Mouse (Mus musculus) testis, adult 2 months (tissue): ENCODE measurements around the gene Caprin1. TPM values are rescaled to one million over a fixed set of nuclear protein-coding genes. Genes with fewer than 3 reads are reported as not detected.

Experiments
- H3K27ac ChIP-seq: fragments of 200-500 bp; 2 replicates; pipeline ENCODE4 v1.5.1; 2012; ENCODE audit warnings: low read depth, low read length; ENCODE audit not compliant: control insufficient read depth, insufficient read depth
- H3K27me3 ChIP-seq: fragments of 200-500 bp; 2 replicates; pipeline ENCODE4 v1.6.1; 2012; ENCODE audit warnings: mild to moderate bottlenecking, low read length, moderate library complexity; ENCODE audit not compliant: control insufficient read depth, insufficient read depth
- H3K36me3 ChIP-seq: fragments of 200-500 bp; 2 replicates; pipeline ENCODE4 v1.6.1; 2012; ENCODE audit warnings: mild to moderate bottlenecking, low read length; ENCODE audit not compliant: control insufficient read depth, insufficient read depth
- H3K4me1 ChIP-seq: fragments of 200-500 bp; 2 replicates; pipeline ENCODE4 v1.6.1; 2012; ENCODE audit warnings: low read length; ENCODE audit not compliant: control insufficient read depth, insufficient read depth
- H3K4me3 ChIP-seq: fragments of 200-500 bp; 2 replicates; pipeline ENCODE4 v1.5.1; 2012; ENCODE audit warnings: low read depth, mild to moderate bottlenecking, low read length, moderate library complexity, mixed read lengths; ENCODE audit not compliant: control insufficient read depth
- CTCF ChIP-seq: fragments of 200-500 bp; IDR thresholded peaks from 2 replicates; pipeline ENCODE4 v1.5.1; 2012; ENCODE audit warnings: low read depth, mild to moderate bottlenecking, inconsistent platforms, low read length, moderate library complexity; ENCODE audit not compliant: control insufficient read depth, insufficient read depth, insufficient replicate concordance
- POLR2A ChIP-seq: fragments of 200-500 bp; IDR thresholded peaks from 2 replicates; pipeline ENCODE4 v1.6.1; 2012; ENCODE audit warnings: low read depth, mild to moderate bottlenecking, inconsistent platforms, low read length, moderate library complexity; ENCODE audit not compliant: control insufficient read depth
- polyA plus RNA-seq: library from polyadenylated mRNA; depleted of rRNA; stranded (reverse); fragments of >200 nt; gene quantifications from 2 replicates; pipeline ENCODE4 v1.2.3, GENCODE M21; 2012

Gene Caprin1
- polyA plus RNA-seq, 1 experiment = 135 TPM

DNA sequence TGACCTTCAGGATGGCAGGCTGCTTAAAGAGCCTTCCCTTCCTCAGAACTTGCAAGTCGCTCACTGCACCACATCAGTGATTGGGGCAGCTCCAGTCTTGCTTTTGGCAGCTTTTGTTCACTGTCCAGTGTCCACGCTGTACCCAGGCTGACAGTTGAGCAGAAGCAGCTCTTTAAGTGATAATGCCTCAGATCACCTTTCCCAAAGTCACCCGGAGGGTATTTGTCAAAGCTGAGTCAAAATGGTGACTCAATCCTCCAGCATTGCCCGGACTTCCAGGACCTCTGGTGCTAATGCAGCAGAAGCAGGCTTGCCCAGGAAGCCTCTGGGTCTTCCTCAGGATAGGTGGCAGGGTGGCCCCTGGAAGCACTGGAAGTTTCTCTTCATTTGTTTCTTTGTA lies 39.7 kb upstream of the Caprin1 start:
- Histone ChIP-seq H3K4me3 (no peak overlapping the region), H3K36me3 (no peaks in the 10 kb centered on the region), H3K27me3 (no peaks in the 10 kb centered on the region), H3K27ac (no peak overlapping the region; the same call in 1 of the 2 replicates), H3K4me1 (no peaks in the 10 kb centered on the region)
- no peak for TF ChIP-seq CTCF
- TF ChIP-seq POLR2A = no peak

DNA sequence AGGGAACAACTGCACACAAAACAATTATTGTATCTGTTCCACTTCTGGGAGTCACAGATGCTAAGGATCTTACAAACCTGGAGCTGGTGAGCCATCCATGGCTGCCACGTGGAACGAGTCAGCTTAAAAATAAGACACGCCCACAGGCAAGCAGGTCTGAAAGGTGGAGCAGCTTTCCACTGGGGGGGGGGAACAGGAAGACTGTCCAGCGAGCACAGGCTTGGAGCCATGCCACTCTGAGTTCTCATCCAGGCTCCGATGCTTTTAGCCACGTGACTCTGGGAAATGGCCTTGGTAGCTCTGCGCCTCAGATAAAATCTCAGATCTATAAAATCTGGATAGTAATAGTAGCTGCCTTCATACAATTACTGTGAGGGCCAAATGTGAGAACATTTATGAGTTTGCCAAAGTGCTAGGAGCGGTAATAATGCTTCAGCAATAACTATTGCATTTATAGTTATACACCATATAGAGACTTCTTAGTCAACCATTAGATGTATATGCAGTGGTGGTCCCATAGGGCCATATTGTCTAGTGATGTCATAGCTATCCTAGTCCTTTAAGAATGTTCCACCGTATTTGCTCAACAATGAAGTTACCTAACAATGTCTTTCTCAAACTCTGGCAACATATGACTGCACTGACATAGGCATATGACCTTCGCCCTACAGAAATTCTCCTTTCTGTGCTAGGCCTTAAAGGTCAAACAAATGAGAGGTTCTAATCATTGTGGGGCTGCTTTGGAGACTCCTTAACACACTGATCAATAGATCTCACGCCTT lies 38.4 kb upstream of the Caprin1 start:
- Histone ChIP-seq H3K4me1 (no peaks in the 10 kb centered on the region), H3K36me3 (no peaks in the 10 kb centered on the region), H3K27ac (no peak overlapping the region), H3K27me3 (no peaks in the 10 kb centered on the region), H3K4me3 (no peak overlapping the region)
- TF ChIP-seq CTCF = no peak
- no peak for TF ChIP-seq POLR2A

DNA sequence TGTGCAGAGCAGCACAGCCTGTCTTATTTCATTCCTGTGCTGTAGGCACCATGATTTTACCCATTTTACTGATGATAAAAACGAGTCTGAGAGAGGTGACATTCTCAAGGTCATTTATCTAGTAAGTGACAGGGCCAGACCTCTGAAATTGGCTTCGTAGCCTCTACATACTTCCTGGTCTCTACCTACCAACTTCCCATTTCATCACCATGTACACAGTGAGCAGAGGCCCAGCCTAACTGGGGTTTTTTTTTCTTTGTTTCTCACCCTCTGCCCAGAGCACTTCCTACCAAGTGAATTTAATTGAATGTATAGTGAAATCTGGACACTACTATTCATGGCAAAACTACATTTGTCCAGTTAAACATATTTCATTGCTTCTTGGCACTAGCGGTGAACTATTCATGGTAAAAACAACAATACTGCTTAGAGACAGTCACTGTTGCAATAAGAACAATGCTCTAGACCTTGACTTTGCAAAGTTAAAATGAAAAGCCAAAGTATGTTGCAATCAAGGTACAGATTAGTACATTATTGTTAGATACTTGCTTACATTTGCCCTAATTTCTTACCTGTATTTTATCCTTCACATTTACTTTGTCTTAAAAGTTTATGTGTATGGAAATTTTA lies 36.5 kb upstream of the Caprin1 start:
- no peak overlapping the region for H3K4me3 ChIP-seq
- no peak overlapping the region for H3K27ac ChIP-seq
- H3K4me1 ChIP-seq = no peaks in the 10 kb centered on the region
- H3K36me3 ChIP-seq = no peaks in the 10 kb centered on the region
- H3K27me3 ChIP-seq = no peaks in the 10 kb centered on the region
- TF ChIP-seq CTCF = no peak
- TF ChIP-seq POLR2A = no peak

DNA sequence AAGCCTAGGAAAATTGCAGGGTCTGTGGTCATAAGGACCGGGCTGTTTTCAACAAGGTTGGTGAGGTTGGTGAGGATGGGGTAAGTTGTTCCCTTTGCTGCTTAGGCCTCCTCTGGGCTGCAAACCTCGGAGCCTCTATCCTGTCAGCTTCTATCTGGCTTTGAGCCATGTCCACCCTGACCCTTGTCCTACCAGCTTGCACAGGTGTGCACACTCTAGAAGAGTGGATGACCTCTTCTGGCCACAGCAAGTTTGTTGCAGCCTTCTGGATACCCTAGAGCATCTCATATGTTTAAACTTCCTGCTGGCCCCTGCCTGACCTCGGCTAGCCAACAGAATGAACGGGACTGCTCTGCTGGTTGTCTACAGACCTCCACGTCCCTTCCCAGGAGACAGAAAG lies 35.5 kb upstream of the Caprin1 start:
- TF ChIP-seq CTCF = no peak
- Histone ChIP-seq H3K4me1 (no peaks in the 10 kb centered on the region), H3K36me3 (no peaks in the 10 kb centered on the region), H3K27me3 (no peaks in the 10 kb centered on the region), H3K27ac (no peak overlapping the region), H3K4me3 (no peak overlapping the region)

DNA sequence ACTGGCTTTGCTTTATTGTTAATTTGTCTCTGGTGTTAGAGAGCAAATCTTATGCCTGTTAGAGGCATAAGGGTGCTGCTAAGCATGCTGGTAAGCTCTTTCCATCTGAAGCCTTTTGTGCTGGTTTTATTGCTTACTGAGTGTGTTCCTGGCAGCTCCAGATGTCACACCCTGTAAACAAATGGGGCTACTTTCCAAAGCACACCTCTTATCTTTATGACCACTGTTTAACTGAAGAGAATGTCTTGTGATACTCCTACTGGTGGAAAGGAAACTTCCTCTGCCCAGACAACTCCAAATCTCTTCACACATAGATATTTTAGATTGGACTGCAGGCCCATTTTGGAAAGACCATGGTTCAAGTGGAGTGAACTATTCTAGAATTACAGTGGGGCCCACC lies 31.5 kb upstream of the Caprin1 start:
- no peak overlapping the region for H3K4me3 ChIP-seq
- H3K27ac ChIP-seq = no peak overlapping the region
- H3K36me3 ChIP-seq = no peaks in the 10 kb centered on the region
- TF ChIP-seq CTCF (no peak), POLR2A (no peak)
- no peaks in the 10 kb centered on the region for H3K27me3 ChIP-seq
- H3K4me1 ChIP-seq = no peaks in the 10 kb centered on the region

DNA sequence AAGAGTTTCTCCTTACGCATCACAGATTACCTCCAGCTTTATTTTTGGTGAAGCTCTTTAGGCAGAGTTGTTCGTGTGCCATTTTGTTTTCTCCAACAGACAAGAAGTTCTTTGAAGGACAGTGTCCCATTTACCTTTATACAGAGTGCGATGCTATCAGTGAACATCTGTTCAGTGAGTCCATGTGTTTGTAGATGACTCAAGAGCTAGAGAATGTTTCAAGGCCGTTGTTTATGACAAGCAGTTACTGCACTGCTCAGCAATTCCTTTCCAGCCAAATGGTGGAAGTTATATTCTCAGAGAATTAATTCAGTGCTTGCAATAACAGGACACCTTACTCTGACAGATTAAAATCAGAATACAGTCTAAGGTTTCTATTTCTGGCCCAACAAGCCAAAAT lies 27.5 kb upstream of the Caprin1 start:
- no peaks in the 10 kb centered on the region for H3K27me3 ChIP-seq
- no peaks in the 10 kb centered on the region for H3K4me1 ChIP-seq
- no peak overlapping the region for H3K27ac ChIP-seq
- no peaks in the 10 kb centered on the region for H3K36me3 ChIP-seq
- no peak overlapping the region for H3K4me3 ChIP-seq
- TF ChIP-seq CTCF = no peak
- no peak for TF ChIP-seq POLR2A

DNA sequence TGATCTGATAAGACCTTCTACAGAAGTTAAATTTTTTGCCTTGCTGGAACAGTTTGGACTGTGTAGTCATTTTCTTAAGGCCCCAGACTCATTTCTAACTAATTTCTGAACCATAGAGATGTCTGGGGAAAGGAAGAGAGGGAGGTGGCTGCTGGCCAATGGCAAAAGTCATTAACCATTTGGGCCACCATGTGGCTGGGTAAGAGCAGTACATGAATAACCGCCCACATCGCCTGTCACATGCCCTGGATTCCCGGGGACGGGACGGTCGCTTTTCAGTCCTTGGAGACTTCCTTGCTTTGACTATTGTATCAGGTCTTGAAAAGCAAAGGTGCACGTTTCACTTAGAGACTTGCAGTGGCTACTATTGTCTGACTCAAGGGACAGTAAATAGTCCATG lies 25.1 kb upstream of the Caprin1 start:
- no peak overlapping the region for H3K4me3 ChIP-seq
- no peak for TF ChIP-seq POLR2A
- TF ChIP-seq CTCF = no peak

More for the DNA sequence above, 25.1 kb upstream of the Caprin1 start:
- H3K4me1 ChIP-seq = no peaks in the 10 kb centered on the region
- H3K36me3 ChIP-seq = no peaks in the 10 kb centered on the region
- no peaks in the 10 kb centered on the region for H3K27me3 ChIP-seq
- no peak overlapping the region for H3K27ac ChIP-seq
